Mouse (Mus musculus): ENCODE measurements around the gene Wdtc1. TPM values are rescaled to one million over a fixed set of nuclear protein-coding genes. Genes with fewer than 3 reads are reported as not detected.

Gene Wdtc1
- total and polyA plus RNA-seq, 3 experiments, result 61.8 to 96.1 (median 73.6) TPM

GRCm38 (mm10) chr4:133252089-133252488 is 101.2 kb downstream of the Wdtc1 start:
- Histone ChIP-seq H3K4me3 (no peak overlapping the region), H3K79me2 (replicated peaks; ENCODE audit: control insufficient read depth, insufficient read depth, low read length) (no peaks in the 10 kb centered on the region), H3K9ac (ENCODE audit: low read depth, low read length) (no peak overlapping the region), H3K36me3 (ENCODE audit: control insufficient read depth, insufficient read depth, low read length) (no peaks in the 10 kb centered on the region), H3K27ac (no peak overlapping the region), H3K4me1 (ENCODE audit: control insufficient read depth, insufficient read depth, low read length) (no peaks in the 10 kb centered on the region; the same call in 1 of the 2 replicates), H3K27me3 (ENCODE audit: control insufficient read depth, insufficient read depth, low read length) (no peaks in the 10 kb centered on the region)
- intact Hi-C loops (cut with DNase I), result no loop called here
- TF ChIP-seq CTCF (IDR thresholded peaks at IDR 0.05), result no peak
- no peak for TF ChIP-seq POLR2A (IDR thresholded peaks at IDR 0.05; ENCODE audit: insufficient read depth, low read depth, low read length)
- 74% methylated on average over 4 of the region's 4 CpGs for WGBS
- DNase-seq, result no peak

GRCm38 (mm10) chr4:133251214-133251613 is 102.1 kb downstream of the Wdtc1 start:
- Histone ChIP-seq H3K9ac (ENCODE audit: low read depth, low read length) (no peak overlapping the region), H3K27me3 (ENCODE audit: control insufficient read depth, insufficient read depth, low read length) (no peaks in the 10 kb centered on the region)
- TF ChIP-seq POLR2A (IDR thresholded peaks at IDR 0.05; ENCODE audit: insufficient read depth, low read depth, low read length) (no peak), CTCF (IDR thresholded peaks at IDR 0.05) (no peak), EP300 (IDR thresholded peaks at IDR 0.05; ENCODE audit: insufficient read depth, low read depth, low read length) (no peak)

GRCm38 (mm10) chr4:133250609-133251008 is 102.7 kb downstream of the Wdtc1 start:
- Histone ChIP-seq H3K9ac (ENCODE audit: low read depth, low read length) (no peak overlapping the region), H3K4me3 (no peak overlapping the region), H3K27ac (no peak overlapping the region), H3K4me1 (ENCODE audit: control insufficient read depth, insufficient read depth, low read length) (no peaks in the 10 kb centered on the region; the same call in 1 of the 2 replicates), H3K79me2 (replicated peaks; ENCODE audit: control insufficient read depth, insufficient read depth, low read length) (no peaks in the 10 kb centered on the region), H3K27me3 (ENCODE audit: control insufficient read depth, insufficient read depth, low read length) (no peaks in the 10 kb centered on the region), H3K36me3 (ENCODE audit: control insufficient read depth, insufficient read depth, low read length) (no peaks in the 10 kb centered on the region)
- peak; percentile 83 to 91 for DNase-seq
- TF ChIP-seq EP300 (IDR thresholded peaks at IDR 0.05; ENCODE audit: insufficient read depth, low read depth, low read length) (no peak), POLR2A (IDR thresholded peaks at IDR 0.05; ENCODE audit: insufficient read depth, low read depth, low read length) (no peak), CTCF (IDR thresholded peaks at IDR 0.05) (peak; percentile 95; the same call in 1 of the 2 replicates)
- WGBS, result 14% methylated on average over 22 of the region's 22 CpGs
- intact Hi-C loops (cut with DNase I), result loop anchor here (1.0 to 2.0 kb wide), 2 partner anchors 17 to 42 kb away; no protein-coding TSS in a partner anchor

More at GRCm38 (mm10) chr4:133251214-133251613, 102.1 kb downstream of the Wdtc1 start:
- Histone ChIP-seq H3K4me3 (no peak overlapping the region), H3K27ac (no peak overlapping the region), H3K36me3 (ENCODE audit: control insufficient read depth, insufficient read depth, low read length) (no peaks in the 10 kb centered on the region), H3K4me1 (ENCODE audit: control insufficient read depth, insufficient read depth, low read length) (no peaks in the 10 kb centered on the region; the same call in 1 of the 2 replicates), H3K79me2 (replicated peaks; ENCODE audit: control insufficient read depth, insufficient read depth, low read length) (no peaks in the 10 kb centered on the region)
- intact Hi-C loops (cut with DNase I), result loop anchor here (2.0 kb wide), 1 partner anchor 42 kb away; no protein-coding TSS in a partner anchor
- 41% methylated on average over 31 of the region's 31 CpGs for WGBS
- no peak for DNase-seq

- Histone ChIP-seq H3K36me3 (ENCODE audit: control insufficient read depth, insufficient read depth, low read length) (no peaks in the 10 kb centered on the region), H3K27ac (no peak overlapping the region), H3K79me2 (replicated peaks; ENCODE audit: control insufficient read depth, insufficient read depth, low read length) (no peaks in the 10 kb centered on the region), H3K4me1 (ENCODE audit: control insufficient read depth, insufficient read depth, low read length) (peaks cover 4% of the 10 kb centered on the region), H3K9ac (ENCODE audit: low read depth, low read length) (no peak overlapping the region), H3K27me3 (ENCODE audit: control insufficient read depth, insufficient read depth, low read length) (no peaks in the 10 kb centered on the region), H3K4me3 (no peak overlapping the region)
- TF ChIP-seq POLR2A (IDR thresholded peaks at IDR 0.05; ENCODE audit: insufficient read depth, low read depth, low read length) (no peak), CTCF (IDR thresholded peaks at IDR 0.05) (no peak), EP300 (IDR thresholded peaks at IDR 0.05; ENCODE audit: insufficient read depth, low read depth, low read length) (no peak)
- no peak for DNase-seq
- intact Hi-C loops (cut with DNase I), result no loop called here
- 75% methylated on average over 13 of the region's 13 CpGs for WGBS
These were observed 105.4 kb downstream of the Wdtc1 start for GRCm38 (mm10) chr4:133247806-133248449.

- Histone ChIP-seq H3K9ac (ENCODE audit: low read depth, low read length) (no peak overlapping the region; the same call in 1 of the 2 replicates), H3K79me2 (replicated peaks; ENCODE audit: control insufficient read depth, insufficient read depth, low read length) (no peaks in the 10 kb centered on the region), H3K4me3 (peak overlapping the region; percentile 38), H3K36me3 (ENCODE audit: control insufficient read depth, insufficient read depth, low read length) (no peaks in the 10 kb centered on the region), H3K27ac (peak overlapping the region; percentile 54), H3K27me3 (ENCODE audit: control insufficient read depth, insufficient read depth, low read length) (no peaks in the 10 kb centered on the region), H3K4me1 (ENCODE audit: control insufficient read depth, insufficient read depth, low read length) (peaks cover 7% of the 10 kb centered on the region)
- WGBS, result 26% methylated on average over 15 of the region's 15 CpGs
- DNase-seq, result peak; percentile 62 to 73
- TF ChIP-seq POLR2A (IDR thresholded peaks at IDR 0.05; ENCODE audit: insufficient read depth, low read depth, low read length) (peak; percentile 53), EP300 (IDR thresholded peaks at IDR 0.05; ENCODE audit: insufficient read depth, low read depth, low read length) (peak; percentile 90; the same call in 1 of the 2 replicates), CTCF (IDR thresholded peaks at IDR 0.05) (no peak)
- intact Hi-C loops (cut with DNase I), result no loop called here
These were observed 106.2 kb downstream of the Wdtc1 start for GRCm38 (mm10) chr4:133247072-133247471.

GRCm38 (mm10) chr4:133244289-133244688 is 109.0 kb downstream of the Wdtc1 start:
- no peaks in the 10 kb centered on the region for H3K36me3 ChIP-seq (ENCODE audit: control insufficient read depth, insufficient read depth, low read length)
- peaks cover 9% of the 10 kb centered on the region for H3K4me1 ChIP-seq (ENCODE audit: control insufficient read depth, insufficient read depth, low read length)
- DNase-seq, result no peak
- no peak overlapping the region; the same call in 1 of the 2 replicates for H3K27ac ChIP-seq
- TF ChIP-seq CTCF (IDR thresholded peaks at IDR 0.05) (no peak), EP300 (IDR thresholded peaks at IDR 0.05; ENCODE audit: insufficient read depth, low read depth, low read length) (no peak), POLR2A (IDR thresholded peaks at IDR 0.05; ENCODE audit: insufficient read depth, low read depth, low read length) (no peak)
- H3K4me3 ChIP-seq, result no peak overlapping the region
- H3K9ac ChIP-seq (ENCODE audit: low read depth, low read length), result no peak overlapping the region
- intact Hi-C loops (cut with DNase I), result no loop called here
- WGBS, result 72% methylated on average over 1 of the region's 1 CpGs
- H3K27me3 ChIP-seq (ENCODE audit: control insufficient read depth, insufficient read depth, low read length), result no peaks in the 10 kb centered on the region
- no peaks in the 10 kb centered on the region for H3K79me2 ChIP-seq (replicated peaks; ENCODE audit: control insufficient read depth, insufficient read depth, low read length)

All from heart, adult 2 months (tissue).